Mouse (Mus musculus): ENCODE data around the gene Zfp239. TPM values are rescaled to one million over a fixed set of nuclear protein-coding genes. Genes with fewer than 3 reads are reported as not detected.

Gene Zfp239
- polyA plus RNA-seq, 1 experiment from 2014 or later: 13.3 TPM

DNA sequence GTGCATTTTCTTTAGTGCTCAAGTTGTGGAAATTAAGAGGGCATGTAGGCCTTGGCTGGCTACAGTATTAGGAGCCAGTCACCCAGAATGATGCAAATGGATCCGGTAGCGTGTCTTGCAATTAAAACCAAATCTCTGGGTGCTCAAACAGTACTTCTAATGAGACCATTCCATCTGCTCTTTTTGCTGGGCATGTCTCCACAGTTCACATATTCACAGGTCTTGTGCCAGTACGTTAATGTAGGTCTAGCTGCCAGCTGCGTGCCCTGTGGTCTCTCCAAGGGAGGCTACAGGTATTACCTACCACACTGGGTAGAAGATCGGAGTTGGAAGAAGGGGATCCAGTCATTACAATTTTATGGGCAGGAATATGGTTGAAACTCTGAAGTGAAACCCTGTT, 56.1 kb downstream of the Zfp239 start:
- Histone ChIP-seq H3K4me3 (ENCODE audit: low read depth, low read length) (peak overlapping the region; percentile 57), H3K4me2 (replicated peaks; ENCODE audit: low read depth, low read length) (peak overlapping the region; percentile 69), H3K36me3 (ENCODE audit: control insufficient read depth, insufficient read depth, low read length) (no peaks in the 10 kb centered on the region), H3K4me1 (replicated peaks; ENCODE audit: control insufficient read depth, insufficient read depth, low read length) (peaks cover 4% of the 10 kb centered on the region), H3K27me3 (ENCODE audit: control insufficient read depth, insufficient read depth, low read length) (no peaks in the 10 kb centered on the region), H3K9ac (ENCODE audit: low read depth, low read length) (peak overlapping the region; percentile 68), H3K9me3 (ENCODE audit: control insufficient read depth, low read length) (no peaks in the 10 kb centered on the region), H3K27ac (ENCODE audit: low read depth, low read length) (0 out of 2 replicates have a peak overlapping the region, but pooled peaks have one; percentile 75)
- ATAC-seq (ENCODE audit: low FRiP score): no peak
- 44% methylated on average over 5 of the region's 5 CpGs for WGBS
- DNase-seq (ENCODE audit: low spot score): peak; percentile 32

DNA sequence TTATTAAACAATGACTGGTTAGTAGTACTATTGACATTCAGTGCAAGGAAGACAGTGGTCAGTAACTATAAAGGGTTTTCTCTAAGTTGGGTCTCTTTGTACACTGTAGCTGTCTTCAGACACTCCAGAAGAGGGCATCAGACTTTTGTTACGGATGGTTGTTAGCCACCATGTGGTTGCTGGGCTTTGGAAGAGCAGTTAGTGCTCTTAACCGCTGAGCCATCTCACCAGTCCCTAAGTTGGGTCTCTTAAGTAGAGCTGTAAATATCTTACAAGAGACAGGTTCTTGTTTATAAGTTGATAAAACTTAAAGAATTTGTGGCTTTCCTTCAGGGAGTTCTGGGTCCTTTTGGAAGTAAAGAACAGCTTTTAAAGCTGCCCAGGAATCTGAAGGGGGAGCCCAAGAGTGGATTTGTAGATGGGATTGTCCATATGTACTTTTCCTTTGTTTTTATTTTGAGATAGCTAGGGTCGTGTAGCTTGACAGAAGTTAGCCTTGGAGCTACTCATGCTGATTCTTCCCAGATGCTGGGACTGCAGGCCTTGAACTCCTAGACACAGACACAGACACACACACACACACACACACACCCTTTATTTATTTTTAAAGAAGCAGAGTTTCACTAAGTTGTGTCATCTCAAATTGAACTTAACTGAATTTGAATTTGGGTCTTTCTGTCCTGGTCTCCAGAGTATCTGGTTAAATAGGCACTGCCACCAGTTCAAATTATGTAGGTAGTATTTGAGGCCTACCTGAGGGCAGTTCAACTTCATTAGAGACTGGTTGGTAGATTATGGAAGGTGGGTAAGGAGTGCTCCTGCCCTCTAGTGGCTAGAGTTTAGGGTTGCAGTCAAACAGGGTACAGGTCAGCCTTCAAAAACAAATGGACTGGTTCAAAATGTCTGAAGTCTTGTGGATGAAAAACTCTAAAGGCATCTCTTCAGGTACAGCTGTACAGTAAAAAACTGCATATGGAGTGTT, 59.0 kb downstream of the Zfp239 start:
- Histone ChIP-seq H3K9ac (ENCODE audit: low read depth, low read length) (no peak overlapping the region), H3K4me2 (replicated peaks; ENCODE audit: low read depth, low read length) (no peak overlapping the region), H3K27ac (ENCODE audit: low read depth, low read length) (no peak overlapping the region), H3K36me3 (ENCODE audit: control insufficient read depth, insufficient read depth, low read length) (no peaks in the 10 kb centered on the region), H3K4me3 (ENCODE audit: low read depth, low read length) (no peak overlapping the region), H3K27me3 (ENCODE audit: control insufficient read depth, insufficient read depth, low read length) (no peaks in the 10 kb centered on the region), H3K9me3 (ENCODE audit: control insufficient read depth, low read length) (no peaks in the 10 kb centered on the region), H3K4me1 (replicated peaks; ENCODE audit: control insufficient read depth, insufficient read depth, low read length) (peaks cover 4% of the 10 kb centered on the region)
- no peak for ATAC-seq (ENCODE audit: low FRiP score)
- DNase-seq (ENCODE audit: low spot score): peak; percentile 59
- WGBS: 76% methylated on average over 3 of the region's 3 CpGs

GRCm38 (mm10) chr6:117922041-117922440, 60.1 kb downstream of the Zfp239 start:
- no peak overlapping the region for H3K4me3 ChIP-seq (ENCODE audit: low read depth, low read length)
- WGBS: 98% methylated on average over 3 of the region's 3 CpGs
- H3K9ac ChIP-seq (ENCODE audit: low read depth, low read length): no peak overlapping the region
- ATAC-seq (ENCODE audit: low FRiP score) (no peak), DNase-seq (ENCODE audit: low spot score) (no peak)
- no peaks in the 10 kb centered on the region for H3K9me3 ChIP-seq (ENCODE audit: control insufficient read depth, low read length)
- no peaks in the 10 kb centered on the region for H3K36me3 ChIP-seq (ENCODE audit: control insufficient read depth, insufficient read depth, low read length)
- no peak overlapping the region for H3K4me2 ChIP-seq (replicated peaks; ENCODE audit: low read depth, low read length)
- no peaks in the 10 kb centered on the region for H3K27me3 ChIP-seq (ENCODE audit: control insufficient read depth, insufficient read depth, low read length)
- no peak overlapping the region for H3K27ac ChIP-seq (ENCODE audit: low read depth, low read length)
- H3K4me1 ChIP-seq (replicated peaks; ENCODE audit: control insufficient read depth, insufficient read depth, low read length): peaks cover 2% of the 10 kb centered on the region; the same call in 1 of the 2 replicates

Other genes with a start within 250 kb of the Zfp239 start
- gene Zfp637, start 20.9 kb upstream of the Zfp239 start, polyA plus RNA-seq (2014; fragmentation: Nextera tagmentation; extraction: Ambion mirVana): 132 and 136 TPM in 2 replicates
- gene Hnrnpf, start 38.2 kb downstream of the Zfp239 start, polyA plus RNA-seq (2014; fragmentation: Nextera tagmentation; extraction: Ambion mirVana): 619 and 688 TPM in 2 replicates
- 1.6 and 2.5 TPM in 2 replicates for gene Fxyd4, start 75.6 kb downstream of the Zfp239 start, polyA plus RNA-seq (2014; fragmentation: Nextera tagmentation; extraction: Ambion mirVana)
- gene Rasgef1a, start 149.3 kb downstream of the Zfp239 start, polyA plus RNA-seq (2014; fragmentation: Nextera tagmentation; extraction: Ambion mirVana): not detected in 2 replicates